Mouse (Mus musculus) small intestine, adult 2 months (tissue): ENCODE results near the gene Nup62.

Experiments used
- CTCF ChIP-seq: fragments of 200-500 bp; IDR thresholded peaks from 2 replicates; pipeline ENCODE4 v1.5.1; 2012; ENCODE audit warnings: low read depth, mild to moderate bottlenecking, control low read depth, inconsistent platforms, low read length, moderate library complexity, mixed read lengths; ENCODE audit not compliant: insufficient replicate concordance, insufficient read length; ENCODE audit errors: extremely low read depth
- POLR2A ChIP-seq: fragments of 200-500 bp; IDR thresholded peaks from 2 replicates; pipeline ENCODE4 v1.6.1; 2012; ENCODE audit warnings: low read depth, mild to moderate bottlenecking, control low read depth, inconsistent platforms, low read length, moderate library complexity

DNA sequence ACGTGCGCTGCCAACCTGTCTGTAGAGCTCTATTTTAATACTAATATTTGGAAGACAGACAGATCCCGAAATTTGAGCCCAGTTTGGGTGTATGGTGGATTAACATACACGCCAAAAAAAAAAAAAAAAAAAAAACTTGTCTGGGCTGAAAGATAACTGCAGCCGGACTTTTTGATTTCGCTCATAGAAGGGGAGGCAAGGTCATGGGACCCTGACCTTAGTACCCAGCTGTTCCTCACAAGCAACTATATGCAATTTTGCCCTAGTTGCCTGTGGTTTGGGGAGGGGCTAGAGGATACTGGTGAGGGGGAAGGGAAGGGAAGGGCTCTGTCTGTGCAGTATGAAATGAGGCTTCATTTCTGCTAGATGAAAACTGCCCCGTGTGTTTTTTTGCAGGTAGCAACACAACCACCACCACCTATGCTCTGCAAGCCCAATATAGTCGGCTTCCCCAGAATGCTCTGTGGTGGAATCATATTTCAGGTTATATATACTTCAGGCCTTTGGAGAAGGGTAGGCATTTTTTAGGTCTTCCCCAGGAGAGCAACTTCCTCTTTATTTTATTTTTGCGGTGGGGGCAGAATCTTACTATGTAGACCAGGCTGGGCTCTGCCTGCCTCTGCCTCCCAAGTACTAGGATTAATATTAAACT lies 40.5 kb downstream of the Nup62 start:
- no peak for TF ChIP-seq CTCF
- TF ChIP-seq POLR2A: no peak
